Mouse (Mus musculus) layer of hippocampus, adult 6 months (tissue): ENCODE results near the gene Fbxo33. TPM values are rescaled to one million over a fixed set of nuclear protein-coding genes. Genes with fewer than 3 reads are reported as not detected.

Source experiments
- long read RNA-seq, 2 experiments: library from polyadenylated mRNA; unstranded; transcript quantifications; one replicate each; pipeline ENCODE4 v2.0.0; 2019 to 2020
- microRNA-seq: library from miRNA; unstranded; fragments of <30 nt; microRNA quantifications from one replicate; pipeline ENCODE4 v1.2.0, GENCODE M21; 2020
- polyA plus RNA-seq: library from polyadenylated mRNA; unstranded; fragments of <200 nt; fragmentation: Nextera tagmentation; gene quantifications from 2 replicates; pipeline ENCODE4 v1.2.3, GENCODE M21; 2021

Fbxo33 gene
- 10.9 and 12.0 TPM in 2 replicates for polyA plus RNA-seq
- long read RNA-seq, experiment 1, transcript Fbxo33-202 (2 exons, 3,401 nt), result major isoform, 9 of 25 reads
- long read RNA-seq, experiment 1, partial matches to known transcripts, result 0 of 25 reads
- long read RNA-seq, experiment 1, other reads (novel, unspliced or antisense), result 12 of 25 reads
- long read RNA-seq, experiment 2, transcript Fbxo33-201 (4 exons, 3,688 nt), result major isoform, 18 of 23 reads
- long read RNA-seq, experiment 2, partial matches to known transcripts, result 4 of 23 reads
- long read RNA-seq, experiment 2, other reads (novel, unspliced or antisense), result 0 of 23 reads

DNA sequence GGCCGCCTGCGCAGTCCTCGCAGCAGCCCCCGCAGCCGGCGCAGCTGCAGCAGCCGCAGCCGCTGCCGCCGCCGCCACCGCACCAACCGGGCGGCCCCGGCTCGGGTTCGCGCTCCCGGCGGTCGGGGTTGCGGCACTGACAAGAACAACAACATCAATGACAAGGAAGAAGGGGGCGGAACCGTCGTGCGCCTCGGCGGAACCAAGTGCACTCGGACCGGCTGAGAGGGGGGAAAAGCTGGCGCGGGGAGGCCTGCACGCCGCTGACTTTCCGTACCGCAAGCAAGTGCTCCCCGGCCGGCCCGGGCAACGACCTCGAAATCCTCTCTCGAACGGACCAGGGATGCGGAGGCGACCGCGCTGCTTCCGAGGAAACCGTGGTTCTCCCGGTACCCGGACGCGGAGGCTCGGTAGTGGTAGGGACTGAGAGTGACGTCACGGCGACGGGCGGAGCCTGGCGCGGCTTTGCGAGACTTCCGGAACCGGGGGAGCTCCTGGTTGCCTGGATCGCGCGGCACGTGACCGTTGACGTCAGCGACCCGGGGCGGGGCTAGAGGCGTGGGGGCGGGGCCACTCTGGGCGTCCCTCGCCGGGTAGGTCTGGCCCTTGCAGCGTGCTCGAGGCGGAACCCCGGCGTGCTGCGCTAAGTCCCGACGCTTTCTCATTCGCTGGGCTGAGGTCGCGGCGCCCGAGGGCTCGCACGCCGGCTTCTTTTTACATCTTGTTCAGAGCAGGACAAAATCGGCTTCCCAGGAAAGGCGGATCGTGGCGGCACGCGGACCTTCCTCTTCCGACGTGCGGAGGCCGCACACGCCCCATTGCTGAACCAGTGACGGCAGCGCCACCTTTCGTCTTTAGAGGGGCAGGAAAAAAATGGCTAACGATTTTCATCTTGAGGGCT is at the start of gene Fbxo33:
TSS of gene Fbxo33 (minus strand) at position 401 of the 901 bp plus-strand sequence.

Small RNAs within 50 kb of the gene (microRNA-seq; reads per million reads assigned to microRNA genes)
- not detected for gene Gm27284

Other genes starting within 250 kb of the Fbxo33 start
- 60.2 and 66.3 TPM in 2 replicates for gene Sec23a, start 207.7 kb downstream of the Fbxo33 start, polyA plus RNA-seq
- gene Gemin2, start 206.3 kb downstream of the Fbxo33 start, polyA plus RNA-seq, result 8.2 and 9.0 TPM in 2 replicates
- 110 and 115 TPM in 2 replicates for gene Trappc6b, start 158.3 kb downstream of the Fbxo33 start, polyA plus RNA-seq
- 21.8 and 39.9 TPM in 2 replicates for gene Pnn, start 152.8 kb downstream of the Fbxo33 start, polyA plus RNA-seq
- 9.0 and 10.2 TPM in 2 replicates for gene Mia2, start 123.9 kb downstream of the Fbxo33 start, polyA plus RNA-seq